8 mouse cellular contexts compared by ENCODE assay signal in the genomic region with DNA sequence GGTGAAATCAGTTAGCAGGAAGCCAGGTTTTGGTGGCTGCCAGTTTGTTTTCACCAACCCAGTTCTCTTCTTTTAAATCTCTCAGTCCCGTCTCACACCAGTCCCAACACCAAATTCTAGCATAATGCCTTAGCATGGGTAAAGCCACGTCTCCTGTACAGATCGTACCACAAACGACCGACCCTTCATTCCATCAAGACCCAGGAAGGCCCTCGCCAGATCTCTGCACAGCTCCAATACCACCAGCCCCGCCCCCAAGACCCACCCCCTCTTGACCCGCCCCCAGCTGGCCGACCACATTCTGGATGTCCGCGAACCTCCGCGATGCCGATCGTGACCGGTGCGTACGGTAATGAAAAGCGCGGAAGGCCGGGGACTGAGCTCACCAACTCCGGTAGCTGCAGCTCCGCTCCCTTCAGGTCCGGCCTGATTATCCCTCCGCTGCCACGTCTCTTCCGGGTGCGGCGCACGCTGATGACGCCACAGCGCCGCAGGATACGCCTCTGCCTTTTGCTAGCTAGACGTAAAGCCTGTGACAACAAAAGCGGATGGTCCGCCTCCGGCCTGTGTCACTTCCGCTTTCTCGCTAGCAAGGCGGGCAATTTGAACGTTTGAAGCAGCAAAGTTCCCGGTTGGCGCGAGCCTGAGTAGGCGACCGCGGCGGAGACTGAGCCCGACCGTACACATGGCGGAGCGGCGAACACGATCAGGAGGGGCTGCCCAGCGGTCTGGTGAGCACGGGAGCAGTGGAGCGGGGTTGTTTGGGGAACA. TPM values are rescaled to one million over a fixed set of nuclear protein-coding genes. Genes with fewer than 3 reads are reported as not detected.
DNase-seq lines count a peak whose midpoint lies in the region; ATAC-seq and TF ChIP-seq lines count a peak whose summit lies in the region.

TSS of gene Zfpl1 (minus strand) at position 479 of the 771 bp plus-strand sequence.
TSS of gene Cdca5 (plus strand) at position 506 of the 771 bp plus-strand sequence.

- under 1% methylated on average over 58 of the region's 58 CpGs for WGBS in hindbrain, embryonic 10.5 days
- under 1% methylated on average over 57 of the region's 58 CpGs for WGBS in lung, postnatal 0 days

- H3K4me3 ChIP-seq in hindbrain, embryonic 10.5 days: peak within 1 kb of the TSS; percentile 87
- H3K4me3 ChIP-seq in lung, postnatal 0 days (ENCODE audit: low read depth, low read length): peak within 1 kb of the TSS; percentile 62

- peak; percentile 55; the same call in 1 of the 2 replicates for TF ChIP-seq EP300 in lung, postnatal 0 days (IDR thresholded peaks at IDR 0.05)

- H3K27me3 ChIP-seq in hindbrain, embryonic 10.5 days (ENCODE audit: insufficient read depth, poor library complexity, severe bottlenecking): no peaks in the 10 kb centered on the region
- no peaks in the 10 kb centered on the region for H3K27me3 ChIP-seq in lung, postnatal 0 days (replicated peaks; ENCODE audit: insufficient read depth, low read length)

- H3K4me2 ChIP-seq in lung, postnatal 0 days (replicated peaks; ENCODE audit: low read depth, low read length): peak within 1 kb of the TSS; percentile 94

- H3K36me3 ChIP-seq in hindbrain, embryonic 10.5 days: peaks cover 68% of the 10 kb centered on the region
- peaks cover 20% of the 10 kb centered on the region; the same call in 1 of the 2 replicates for H3K36me3 ChIP-seq in lung, postnatal 0 days (ENCODE audit: insufficient read depth, low read length)

- TF ChIP-seq CTCF in lung, postnatal 0 days (IDR thresholded peaks at IDR 0.05): no peak

- DNase-seq in MEL-GATA-1-ER (ENCODE audit: extremely low read depth, low read depth): peak; percentile 98
- DNase-seq in cerebellum, adult 8-10 months: peak; percentile 96
- peak; percentile 99 for DNase-seq in forelimb bud, embryonic 11.5 days (ENCODE audit: low read depth, low spot score)
- DNase-seq in hindbrain, embryonic 10.5 days (ENCODE audit: low spot score): peak; percentile 99
- peak; percentile 98 for DNase-seq in layer of hippocampus, adult 9-11 months
- DNase-seq in lung, postnatal 0 days (ENCODE audit: low spot score): peak; percentile 98
- peak; percentile 95 for DNase-seq in ovary, postnatal 14 days (ENCODE audit: low spot score)
- peak; percentile 96 for DNase-seq in thymus, postnatal 14 days

- peak within 1 kb of the TSS; percentile 91 for H3K27ac ChIP-seq in hindbrain, embryonic 10.5 days
- H3K27ac ChIP-seq in lung, postnatal 0 days (ENCODE audit: low read length): peak within 1 kb of the TSS; percentile 40; the same call in 1 of the 2 replicates

- peak; percentile 96 for ATAC-seq in lung, postnatal 0 days

- peak within 1 kb of the TSS; percentile 65 for H3K9ac ChIP-seq in lung, postnatal 0 days (replicated peaks; ENCODE audit: low read depth)

- peaks cover 24% of the 10 kb centered on the region for H3K4me1 ChIP-seq in hindbrain, embryonic 10.5 days (replicated peaks)
- 0 out of 2 replicates have a peak, but pooled peaks cover 6% of the 10 kb centered on the region for H3K4me1 ChIP-seq in lung, postnatal 0 days (ENCODE audit: insufficient read depth, low read depth, low read length)

- H3K9me3 ChIP-seq in hindbrain, embryonic 10.5 days: no peaks in the 10 kb centered on the region
- H3K9me3 ChIP-seq in lung, postnatal 0 days (ENCODE audit: low read length): no peaks in the 10 kb centered on the region

RNA-seq across cellular contexts. Expression of gene Zfpl1, which starts in this region (rescaled TPM):
- polyA plus RNA-seq in hindbrain, embryonic 10.5 days (2016; fragmentation: Nextera tagmentation; extraction: Ambion mirVana): 79.2 and 87.1 TPM in 2 replicates
- 53.5 and 57.8 TPM in 2 replicates for polyA plus RNA-seq in lung, postnatal 0 days (2015; fragmentation: Nextera tagmentation; extraction: Ambion mirVana)

RNA-seq across cellular contexts. Expression of gene Cdca5, which starts in this region (rescaled TPM):
- 57.7 and 65.4 TPM in 2 replicates for polyA plus RNA-seq in hindbrain, embryonic 10.5 days (2016; fragmentation: Nextera tagmentation; extraction: Ambion mirVana)
- 2.8 TPM in 2 replicates for polyA plus RNA-seq in lung, postnatal 0 days (2015; fragmentation: Nextera tagmentation; extraction: Ambion mirVana)

Comparison
In these comparisons a context has a peak if more than half of its experiments do, and no peak if none do; other contexts are left out.
1. Peak in every context shown above with its lines: DNase-seq, ATAC-seq, H3K4me3 ChIP-seq and H3K27ac ChIP-seq.
2. RNA of gene Cdca5 (polyA plus RNA-seq): 57.7 to 65.4 TPM in hindbrain, embryonic 10.5 days; 2.8 TPM in lung, postnatal 0 days; every median in the first group is over 10 times any median in the second.